8 mouse cellular contexts compared by ENCODE assay signal in the genomic region with DNA sequence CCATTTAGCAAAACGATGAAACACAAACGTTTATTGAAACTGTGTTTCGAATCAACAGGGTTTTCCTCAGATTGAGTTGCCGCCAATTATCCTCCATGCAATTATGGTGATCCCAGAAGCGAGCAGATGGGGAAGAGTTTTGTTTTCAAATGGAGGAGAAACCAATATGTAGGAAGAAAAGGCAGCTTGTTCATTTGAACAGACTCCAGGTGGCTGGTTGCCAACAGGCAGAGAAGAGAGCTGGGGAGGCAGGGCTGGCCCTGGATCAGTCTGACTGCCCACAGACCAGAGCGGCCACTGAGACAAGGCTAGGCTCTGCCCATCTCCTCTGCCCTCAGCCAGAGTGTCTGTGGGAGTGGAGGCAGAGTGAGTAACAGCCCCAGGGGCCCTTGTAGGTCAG.
DNase-seq lines count a peak whose midpoint lies in the region; ATAC-seq and TF ChIP-seq lines count a peak whose summit lies in the region.

No protein-coding gene starts in this region.

- no peak overlapping the region for H3K4me2 ChIP-seq in kidney, embryonic 16.5 days (replicated peaks; ENCODE audit: low read depth, low read length)
- no peak overlapping the region for H3K4me2 ChIP-seq in forebrain, embryonic 14.5 days (ENCODE audit: low read length)
- H3K4me2 ChIP-seq in intestine, postnatal 0 days (replicated peaks; ENCODE audit: low read depth), result no peak overlapping the region

- intact Hi-C loops in heart, postnatal 25 days (cut with DNase I), result no loop called here

- 79% methylated on average over 6 of the region's 6 CpGs for WGBS in kidney, embryonic 16.5 days
- WGBS in forebrain, embryonic 14.5 days, result 19% methylated on average over 6 of the region's 6 CpGs
- WGBS in intestine, postnatal 0 days, result 77% methylated on average over 6 of the region's 6 CpGs

- no peak overlapping the region for H3K4me3 ChIP-seq in kidney, embryonic 16.5 days (ENCODE audit: low read length)
- H3K4me3 ChIP-seq in forebrain, embryonic 14.5 days (ENCODE audit: low read depth, low read length), result no peak overlapping the region
- H3K4me3 ChIP-seq in intestine, postnatal 0 days (ENCODE audit: low read depth, low read length), result no peak overlapping the region

- ATAC-seq in kidney, embryonic 16.5 days (ENCODE audit: low FRiP score, low TSS enrichment), result no peak
- peak; percentile 95 for ATAC-seq in forebrain, embryonic 14.5 days
- ATAC-seq in intestine, postnatal 0 days, result no peak

- H3K27me3 ChIP-seq in kidney, embryonic 16.5 days (ENCODE audit: insufficient read depth, low read length), result no peaks in the 10 kb centered on the region
- H3K27me3 ChIP-seq in forebrain, embryonic 14.5 days (replicated peaks; ENCODE audit: control insufficient read depth, insufficient read depth, low read length), result no peaks in the 10 kb centered on the region
- H3K27me3 ChIP-seq in intestine, postnatal 0 days (replicated peaks; ENCODE audit: control insufficient read depth, insufficient read depth, low read length), result no peaks in the 10 kb centered on the region

- no peak overlapping the region for H3K27ac ChIP-seq in kidney, embryonic 16.5 days (ENCODE audit: low read length)
- no peak overlapping the region for H3K27ac ChIP-seq in forebrain, embryonic 14.5 days (ENCODE audit: low read depth, low read length)
- H3K27ac ChIP-seq in intestine, postnatal 0 days (ENCODE audit: low read depth, low read length), result no peak overlapping the region

- peak; percentile 7 for DNase-seq in kidney, adult 18-20 months
- peak; percentile 93 for DNase-seq in forebrain, embryonic 14.5 days (ENCODE audit: low spot score)
- peak; percentile 80 to 91 for DNase-seq in layer of hippocampus, adult 8-10 months (ENCODE audit: low spot score in 2 of 2)
- peak; percentile 2 for DNase-seq in ovary, postnatal 14 days (ENCODE audit: low spot score)
- no peak for DNase-seq in embryo, embryonic 10.5 days (ENCODE audit: low spot score)
- DNase-seq in heart, postnatal 25 days (ENCODE audit: low spot score), result no peak

- no peaks in the 10 kb centered on the region for H3K4me1 ChIP-seq in kidney, embryonic 16.5 days (ENCODE audit: insufficient read depth, low read length)
- H3K4me1 ChIP-seq in forebrain, embryonic 14.5 days (ENCODE audit: control insufficient read depth, insufficient read depth, low read length), result no peaks in the 10 kb centered on the region
- no peaks in the 10 kb centered on the region for H3K4me1 ChIP-seq in intestine, postnatal 0 days (replicated peaks; ENCODE audit: control insufficient read depth, insufficient read depth, low read length)

- no peak for TF ChIP-seq CTCF in intestine, postnatal 0 days (IDR thresholded peaks at IDR 0.05; ENCODE audit: low read depth)

- H3K9me3 ChIP-seq in kidney, embryonic 16.5 days (ENCODE audit: low read length), result no peaks in the 10 kb centered on the region
- no peaks in the 10 kb centered on the region for H3K9me3 ChIP-seq in forebrain, embryonic 14.5 days (replicated peaks; ENCODE audit: control insufficient read depth, low read length)
- no peaks in the 10 kb centered on the region for H3K9me3 ChIP-seq in intestine, postnatal 0 days (ENCODE audit: control insufficient read depth)

- H3K36me3 ChIP-seq in kidney, embryonic 16.5 days (ENCODE audit: insufficient read depth, low read length), result no peaks in the 10 kb centered on the region
- no peaks in the 10 kb centered on the region for H3K36me3 ChIP-seq in forebrain, embryonic 14.5 days (ENCODE audit: control insufficient read depth, insufficient read depth, low read length)
- no peaks in the 10 kb centered on the region for H3K36me3 ChIP-seq in intestine, postnatal 0 days (ENCODE audit: control insufficient read depth, insufficient read depth)

- no peak overlapping the region for H3K9ac ChIP-seq in kidney, embryonic 16.5 days (replicated peaks; ENCODE audit: low read length)
- no peak overlapping the region for H3K9ac ChIP-seq in forebrain, embryonic 14.5 days (ENCODE audit: low read length)
- H3K9ac ChIP-seq in intestine, postnatal 0 days (ENCODE audit: low read depth, low read length), result no peak overlapping the region

Comparison
In these comparisons a context has a peak if more than half of its experiments do, and no peak if none do; other contexts are left out.
1. DNase-seq: peak in kidney, adult 18-20 months (single experiment), forebrain, embryonic 14.5 days (single experiment), layer of hippocampus, adult 8-10 months (2 of 2) and ovary, postnatal 14 days (single experiment); none in embryo, embryonic 10.5 days (single experiment) and heart, postnatal 25 days (single experiment).